Mouse (Mus musculus): ENCODE data around the gene Bcat2.

DNA sequence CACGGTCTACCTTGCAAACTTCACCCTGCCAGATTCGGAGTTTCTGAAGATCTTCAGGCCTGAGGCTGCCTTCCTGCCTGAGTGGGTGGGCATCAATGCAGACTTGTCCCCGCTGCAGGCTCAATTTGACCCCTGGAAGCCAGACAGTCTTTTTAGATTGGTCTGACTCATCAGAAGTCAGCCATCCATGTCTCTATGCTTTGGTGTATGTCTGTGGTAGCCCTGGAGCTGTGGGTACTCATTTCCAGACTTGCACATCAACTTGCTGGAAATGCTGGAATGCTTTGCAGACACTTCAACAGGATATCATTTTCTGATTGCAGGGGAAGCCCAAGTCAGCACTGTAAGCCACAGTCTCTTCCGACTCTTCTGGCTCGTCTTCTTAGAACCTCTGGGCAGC lies 49.6 kb downstream of the Bcat2 start:
- TF ChIP-seq POLR2A (IDR thresholded peaks at IDR 0.05; ENCODE audit: insufficient read length, low read depth) (no peak), MYOG (IDR thresholded peaks at IDR 0.05; ENCODE audit: control insufficient read depth in 1 of 3, insufficient read depth in 1 of 3, insufficient read length in 2 of 3, low read depth in 2 of 3) (no peak), USF1 (IDR thresholded peaks at IDR 0.05; ENCODE audit: low read depth) (no peak), TCF3 (IDR thresholded peaks at IDR 0.05; ENCODE audit: insufficient read length, low read depth) (no peak), POLR2AphosphoS2 (IDR thresholded peaks at IDR 0.05; ENCODE audit: insufficient read length, low read depth) (no peak), TCF12 (IDR thresholded peaks at IDR 0.05; ENCODE audit: insufficient read depth, poor library complexity, severe bottlenecking) (no peak), CEBPB (IDR thresholded peaks at IDR 0.05; ENCODE audit: insufficient read depth, poor library complexity, severe bottlenecking) (no peak), MAX (IDR thresholded peaks at IDR 0.05; ENCODE audit: low read depth) (no peak)

All from myocyte (in vitro differentiated cells).